Mouse (Mus musculus): ENCODE data around the gene Prap1. TPM values are rescaled to one million over a fixed set of nuclear protein-coding genes. Genes with fewer than 3 reads are reported as not detected.
"Not testable (repeated sequence)": the region's sequence is repeated elsewhere in the genome, so short reads cannot be mapped to it uniquely, and the experiment has no call there.

Gene Prap1
- polyA plus RNA-seq, 1 experiment from 2014 or later = not detected

DNA sequence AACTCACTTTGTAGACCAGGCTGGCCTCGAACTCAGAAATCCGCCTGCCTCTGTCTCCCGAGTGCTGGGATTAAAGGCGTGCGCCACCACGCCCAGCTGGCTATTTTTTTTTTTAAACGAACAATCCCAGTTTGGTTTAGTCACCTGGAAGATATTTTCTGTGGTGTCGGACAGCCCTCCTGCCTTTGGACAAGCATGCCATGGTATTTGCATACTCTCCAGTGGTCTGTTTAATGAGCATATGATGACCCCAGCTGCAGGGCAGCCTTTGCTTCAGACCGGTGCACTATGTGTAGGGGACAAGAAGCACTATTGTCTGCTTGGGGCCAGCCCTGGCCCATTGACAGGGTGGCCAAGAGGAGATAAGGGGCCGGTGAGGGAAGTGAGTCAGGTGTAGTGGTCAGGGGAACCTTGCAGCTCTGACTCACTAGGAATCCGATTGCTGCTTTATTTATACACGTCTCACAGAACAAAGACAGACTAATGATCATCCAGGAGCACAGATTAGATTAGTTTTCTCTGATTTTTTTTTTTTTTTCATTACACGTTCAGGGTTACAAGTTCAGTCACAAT, 28.2 kb downstream of the Prap1 start:
- no peak overlapping the region for H3K4me2 ChIP-seq
- H3K9me3 ChIP-seq (replicated peaks) = no peaks in the 10 kb centered on the region
- H3K9ac ChIP-seq = no peak overlapping the region
- H3K4me1 ChIP-seq = peaks cover 33% of the 10 kb centered on the region
- H3K27ac ChIP-seq = no peak overlapping the region
- no peaks in the 10 kb centered on the region for H3K27me3 ChIP-seq (replicated peaks)
- 52% methylated on average over 13 of the region's 13 CpGs for WGBS (ENCODE audit: insufficient replicate concordance)
- no peak for ATAC-seq
- H3K4me3 ChIP-seq = no peak overlapping the region
- no peaks in the 10 kb centered on the region for H3K36me3 ChIP-seq

DNA sequence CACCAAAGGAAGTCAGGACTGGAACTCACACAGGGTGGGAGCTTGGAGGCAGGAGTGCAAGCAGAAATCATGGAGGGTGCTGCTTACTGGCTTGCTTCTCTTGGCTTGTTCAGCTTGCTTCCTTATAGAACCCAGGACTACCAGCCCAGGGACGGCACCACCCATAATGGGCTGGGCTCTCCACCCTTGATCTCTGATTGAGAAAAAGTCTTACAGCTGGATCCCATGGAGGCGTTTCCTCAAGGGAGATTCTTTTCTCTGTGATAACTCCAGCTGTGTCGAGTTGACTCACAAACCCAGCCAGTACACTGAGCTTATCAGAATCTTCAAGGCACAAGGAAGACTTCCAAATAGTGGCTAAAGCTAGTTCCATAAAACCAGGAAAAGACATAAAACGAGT, 29.6 kb downstream of the Prap1 start:
- H3K4me2 ChIP-seq = no peak overlapping the region
- H3K27me3 ChIP-seq (replicated peaks) = no peaks in the 10 kb centered on the region
- no peak overlapping the region for H3K4me3 ChIP-seq
- no peak for ATAC-seq
- H3K4me1 ChIP-seq = peaks cover 31% of the 10 kb centered on the region
- no peak overlapping the region for H3K27ac ChIP-seq
- 18% methylated on average over 4 of the region's 4 CpGs for WGBS (ENCODE audit: insufficient replicate concordance)
- no peak overlapping the region for H3K9ac ChIP-seq
- H3K36me3 ChIP-seq = no peaks in the 10 kb centered on the region
- H3K9me3 ChIP-seq (replicated peaks) = no peaks in the 10 kb centered on the region

DNA sequence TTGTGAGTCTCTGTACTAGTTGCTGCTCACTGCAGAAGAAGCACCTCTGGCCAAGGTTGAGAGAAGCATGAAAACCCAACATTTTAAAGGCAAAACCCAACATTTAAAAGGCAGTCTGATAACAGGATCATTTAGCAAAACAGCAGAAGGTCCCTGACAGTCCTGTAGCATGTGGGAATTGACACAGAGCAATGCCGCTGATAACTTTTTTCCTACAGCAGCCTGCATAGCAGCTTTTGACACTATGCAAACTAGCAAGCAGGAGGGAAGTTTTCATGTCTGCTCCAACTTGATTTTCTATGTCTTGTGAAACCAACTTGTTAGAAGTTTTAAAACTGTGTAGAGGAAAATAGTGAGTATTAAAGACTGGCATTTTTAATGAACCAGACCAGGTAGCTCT, 31.2 kb downstream of the Prap1 start:
- Histone ChIP-seq H3K27me3 (replicated peaks) (no peaks in the 10 kb centered on the region), H3K4me1 (peaks cover 31% of the 10 kb centered on the region), H3K4me2 (no peak overlapping the region), H3K9me3 (replicated peaks) (no peaks in the 10 kb centered on the region), H3K4me3 (no peak overlapping the region), H3K27ac (no peak overlapping the region), H3K9ac (no peak overlapping the region), H3K36me3 (peaks cover 3% of the 10 kb centered on the region; the same call in 1 of the 2 replicates)
- 74% methylated on average over 1 of the region's 1 CpGs for WGBS (ENCODE audit: insufficient replicate concordance)
- ATAC-seq = no peak

DNA sequence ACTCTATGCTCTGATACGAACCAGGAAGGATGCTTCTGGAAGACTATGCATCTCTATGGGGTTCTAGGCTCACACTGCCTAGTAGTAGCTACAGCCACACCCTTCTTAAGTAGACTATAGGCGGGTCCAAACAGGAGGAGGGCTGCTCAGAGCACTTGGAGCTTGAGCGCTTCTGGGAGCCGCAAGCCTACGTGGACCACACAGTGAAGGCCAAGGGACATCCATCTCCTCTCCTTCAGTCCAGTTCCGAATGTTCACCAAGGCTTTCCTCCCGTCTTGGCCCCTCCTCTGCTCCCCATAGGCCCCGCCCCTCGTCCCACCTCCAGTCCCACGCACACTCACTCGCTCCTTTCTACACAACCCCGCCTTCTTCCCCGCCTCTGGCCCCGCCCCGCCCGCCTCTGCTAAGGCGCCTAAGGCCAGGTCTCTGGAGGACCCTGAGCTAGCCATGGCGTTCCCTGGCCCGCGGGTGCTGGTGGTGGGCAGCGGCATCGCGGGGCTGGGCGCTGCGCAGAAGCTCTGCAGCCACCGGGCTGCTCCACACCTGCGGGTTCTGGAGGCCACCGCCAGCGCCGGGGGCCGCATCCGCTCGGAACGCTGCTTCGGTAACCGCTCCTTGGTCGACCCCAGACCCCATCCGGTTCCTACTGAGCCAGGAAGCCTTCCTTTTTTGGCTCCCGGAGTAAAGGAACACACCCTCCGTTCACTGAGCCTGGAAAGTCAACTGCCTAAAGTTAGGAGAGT, 32.3 kb downstream of the Prap1 start:
- peak; percentile 99 for ATAC-seq
- Histone ChIP-seq H3K4me1 (peaks cover 31% of the 10 kb centered on the region), H3K27me3 (replicated peaks) (no peaks in the 10 kb centered on the region), H3K9ac (peak overlapping the region; percentile 80), H3K4me3 (peak overlapping the region; percentile 70), H3K4me2 (peak overlapping the region; percentile 82), H3K27ac (peak overlapping the region; percentile 12; the same call in 1 of the 2 replicates), H3K36me3 (peaks cover 14% of the 10 kb centered on the region), H3K9me3 (replicated peaks) (no peaks in the 10 kb centered on the region)
- 1% methylated on average over 40 of the region's 40 CpGs for WGBS (ENCODE audit: insufficient replicate concordance)

DNA sequence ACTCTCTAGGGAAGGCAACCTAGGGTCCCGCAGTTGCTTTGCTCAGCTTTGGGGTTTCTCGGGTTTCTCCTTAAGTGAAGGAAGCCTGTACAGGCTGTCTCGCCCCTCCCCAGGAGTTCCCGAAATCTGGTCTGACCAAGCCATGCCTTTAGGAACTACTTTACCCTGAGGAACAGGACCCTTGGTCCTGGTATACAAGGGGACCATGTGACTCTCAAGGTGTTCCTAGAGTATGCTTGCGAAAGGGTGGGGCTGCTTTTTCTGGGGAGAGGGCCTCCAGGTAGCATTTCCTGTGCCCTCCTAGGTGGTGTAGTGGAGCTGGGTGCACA, 32.8 kb downstream of the Prap1 start:
- 5% methylated on average over 5 of the region's 5 CpGs for WGBS (ENCODE audit: insufficient replicate concordance)
- Histone ChIP-seq H3K9me3 (replicated peaks) (no peaks in the 10 kb centered on the region), H3K9ac (peak overlapping the region; percentile 80), H3K36me3 (peaks cover 19% of the 10 kb centered on the region), H3K27me3 (replicated peaks) (no peaks in the 10 kb centered on the region), H3K27ac (0 out of 2 replicates have a peak overlapping the region, but pooled peaks have one; percentile 12), H3K4me1 (peaks cover 31% of the 10 kb centered on the region), H3K4me2 (peak overlapping the region; percentile 82), H3K4me3 (peak overlapping the region; percentile 70)
- ATAC-seq = peak; percentile 1; the same call in 1 of the 2 replicates

DNA sequence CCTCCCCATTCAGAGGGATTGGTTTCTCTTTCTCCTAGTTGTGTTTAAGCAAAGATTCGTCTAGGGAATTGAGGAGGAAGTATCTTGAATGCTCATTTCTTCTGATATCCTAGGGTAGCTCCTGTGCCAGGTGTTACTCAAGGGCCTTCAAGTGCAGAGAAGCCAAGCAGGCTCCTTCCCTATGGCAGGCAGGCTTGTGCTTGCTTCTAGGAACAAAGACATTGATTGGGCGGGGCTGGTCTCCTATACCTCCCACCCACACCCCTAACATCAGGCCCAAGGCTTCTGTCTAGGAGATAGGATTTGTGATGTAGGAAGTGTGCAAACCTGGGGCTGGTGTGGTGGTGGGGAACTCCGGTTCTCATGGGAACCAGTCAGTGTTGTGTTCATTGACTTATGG, 33.7 kb downstream of the Prap1 start:
- 64% methylated on average over 3 of the region's 3 CpGs for WGBS (ENCODE audit: insufficient replicate concordance)
- Histone ChIP-seq H3K9ac (no peak overlapping the region), H3K27me3 (replicated peaks) (no peaks in the 10 kb centered on the region), H3K9me3 (replicated peaks) (no peaks in the 10 kb centered on the region), H3K36me3 (peaks cover 20% of the 10 kb centered on the region), H3K4me2 (peak overlapping the region; percentile 40), H3K27ac (no peak overlapping the region), H3K4me3 (no peak overlapping the region), H3K4me1 (peaks cover 31% of the 10 kb centered on the region)
- ATAC-seq = no peak

DNA sequence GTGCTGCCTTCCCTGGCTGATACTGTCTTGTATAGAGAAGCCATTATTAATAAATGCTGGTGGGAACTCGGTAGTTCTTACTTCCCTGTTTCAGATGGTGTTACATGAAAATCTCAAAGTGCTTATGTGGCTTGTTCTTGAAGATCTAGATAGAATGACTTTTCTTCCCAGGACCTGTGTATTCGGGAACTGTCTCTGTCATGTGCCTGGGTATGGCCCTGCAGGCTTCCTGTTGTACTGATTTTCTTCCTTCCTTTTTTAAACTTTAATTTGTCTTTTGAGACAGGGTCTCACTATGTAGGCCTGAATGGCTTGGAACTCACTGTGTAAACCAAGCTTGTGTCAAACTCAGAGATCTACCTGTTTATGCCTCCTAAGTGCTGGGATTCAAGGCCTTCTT, 34.7 kb downstream of the Prap1 start:
- Histone ChIP-seq H3K36me3 (peaks cover 20% of the 10 kb centered on the region), H3K9ac (no peak overlapping the region), H3K9me3 (replicated peaks) (no peaks in the 10 kb centered on the region), H3K27me3 (replicated peaks) (no peaks in the 10 kb centered on the region), H3K4me2 (no peak overlapping the region), H3K27ac (no peak overlapping the region), H3K4me1 (peaks cover 25% of the 10 kb centered on the region), H3K4me3 (no peak overlapping the region)
- ATAC-seq = no peak
- WGBS (ENCODE audit: insufficient replicate concordance) = 43% methylated on average over 2 of the region's 2 CpGs

DNA sequence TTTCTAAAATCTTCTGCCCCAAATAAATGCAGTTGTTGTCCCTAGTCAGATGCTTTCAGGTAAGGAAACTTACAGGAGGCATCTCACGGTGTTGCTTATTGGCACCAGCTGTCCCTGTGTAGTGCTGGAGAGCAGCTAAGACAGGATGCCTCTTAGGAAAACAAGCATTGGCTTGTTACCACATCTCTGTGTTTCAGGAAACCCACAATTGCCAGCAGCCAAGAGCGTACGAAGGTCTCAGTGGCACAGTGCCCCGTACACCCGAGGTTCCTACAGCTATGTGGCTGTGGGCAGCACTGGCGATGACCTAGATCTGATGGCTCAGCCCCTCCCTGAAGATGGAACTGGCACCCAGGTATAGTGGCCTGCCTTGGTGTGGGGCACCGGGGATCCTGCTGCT, 39.0 kb downstream of the Prap1 start:
- not testable (repeated sequence) for H3K27me3 ChIP-seq (replicated peaks); H3K9me3 ChIP-seq (replicated peaks); H3K4me2 ChIP-seq; H3K9ac ChIP-seq; H3K27ac ChIP-seq; H3K4me3 ChIP-seq; H3K4me1 ChIP-seq; ATAC-seq
- peaks cover 20% of the 10 kb centered on the region for H3K36me3 ChIP-seq
- WGBS (ENCODE audit: insufficient replicate concordance) = 74% methylated on average over 7 of the region's 7 CpGs

DNA sequence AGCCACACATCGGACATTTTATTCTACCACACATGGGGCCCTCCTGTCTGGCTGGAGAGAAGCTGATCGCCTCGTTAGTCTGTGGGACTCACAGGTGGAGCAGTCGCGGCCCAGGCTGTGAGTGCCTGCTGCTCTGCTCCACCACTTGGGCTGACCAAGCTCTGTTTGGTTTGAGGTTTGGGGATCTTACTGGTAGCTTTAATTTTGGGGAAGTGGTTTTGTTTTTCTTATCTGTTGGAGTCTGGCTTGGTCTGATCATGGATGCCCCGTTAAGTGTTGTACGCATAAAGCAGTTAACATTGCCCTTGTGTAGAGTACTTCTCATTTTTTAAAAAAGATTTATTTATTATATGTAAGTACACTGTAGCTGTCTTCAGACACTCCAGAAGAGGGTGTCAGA, 40.8 kb downstream of the Prap1 start:
- H3K4me1 ChIP-seq = peaks cover 10% of the 10 kb centered on the region
- H3K4me2 ChIP-seq; H3K9me3 ChIP-seq (replicated peaks); ATAC-seq; H3K27me3 ChIP-seq (replicated peaks); H3K27ac ChIP-seq; H3K9ac ChIP-seq; H3K4me3 ChIP-seq: not testable (repeated sequence)
- peaks cover 20% of the 10 kb centered on the region for H3K36me3 ChIP-seq
- WGBS (ENCODE audit: insufficient replicate concordance) = 32% methylated on average over 7 of the region's 7 CpGs

DNA sequence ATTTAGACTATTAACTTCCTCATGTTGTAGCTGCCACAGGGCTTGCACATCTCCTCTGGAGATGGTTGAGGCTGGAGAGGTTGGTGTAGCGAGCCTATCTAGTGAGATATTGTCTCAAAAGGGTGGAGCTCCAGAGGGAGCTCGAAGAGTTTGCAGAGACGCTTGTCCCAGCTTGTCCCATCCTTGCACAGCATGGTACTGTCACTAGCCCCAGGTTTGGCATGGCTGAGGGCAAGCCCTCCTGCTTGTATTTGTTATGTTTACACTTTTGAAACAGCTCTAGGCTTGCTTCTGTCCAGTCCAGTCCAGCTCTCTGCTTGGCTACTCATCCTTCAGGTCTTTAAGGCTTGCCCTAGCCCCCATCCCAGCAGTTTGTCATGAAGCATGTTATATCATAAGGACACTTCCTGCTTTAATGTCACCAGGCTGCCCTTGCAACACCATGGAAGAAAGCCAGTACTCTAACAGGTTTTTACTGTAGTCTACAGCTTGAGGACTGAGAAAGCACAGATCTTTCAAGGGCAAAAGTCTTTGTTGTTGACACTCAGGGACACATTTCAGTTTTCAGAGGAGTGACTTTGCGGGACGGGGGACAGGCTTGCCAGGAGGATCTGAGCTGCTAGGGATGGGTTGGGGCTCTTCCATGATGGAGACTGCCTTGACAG, 42.0 kb downstream of the Prap1 start:
- ATAC-seq = no peak
- Histone ChIP-seq H3K36me3 (peaks cover 9% of the 10 kb centered on the region), H3K4me1 (peaks cover 10% of the 10 kb centered on the region), H3K27me3 (replicated peaks) (no peaks in the 10 kb centered on the region), H3K27ac (no peak overlapping the region), H3K4me3 (no peak overlapping the region), H3K9ac (no peak overlapping the region), H3K4me2 (no peak overlapping the region), H3K9me3 (replicated peaks) (no peaks in the 10 kb centered on the region)
- 65% methylated on average over 5 of the region's 5 CpGs for WGBS (ENCODE audit: insufficient replicate concordance)

DNA sequence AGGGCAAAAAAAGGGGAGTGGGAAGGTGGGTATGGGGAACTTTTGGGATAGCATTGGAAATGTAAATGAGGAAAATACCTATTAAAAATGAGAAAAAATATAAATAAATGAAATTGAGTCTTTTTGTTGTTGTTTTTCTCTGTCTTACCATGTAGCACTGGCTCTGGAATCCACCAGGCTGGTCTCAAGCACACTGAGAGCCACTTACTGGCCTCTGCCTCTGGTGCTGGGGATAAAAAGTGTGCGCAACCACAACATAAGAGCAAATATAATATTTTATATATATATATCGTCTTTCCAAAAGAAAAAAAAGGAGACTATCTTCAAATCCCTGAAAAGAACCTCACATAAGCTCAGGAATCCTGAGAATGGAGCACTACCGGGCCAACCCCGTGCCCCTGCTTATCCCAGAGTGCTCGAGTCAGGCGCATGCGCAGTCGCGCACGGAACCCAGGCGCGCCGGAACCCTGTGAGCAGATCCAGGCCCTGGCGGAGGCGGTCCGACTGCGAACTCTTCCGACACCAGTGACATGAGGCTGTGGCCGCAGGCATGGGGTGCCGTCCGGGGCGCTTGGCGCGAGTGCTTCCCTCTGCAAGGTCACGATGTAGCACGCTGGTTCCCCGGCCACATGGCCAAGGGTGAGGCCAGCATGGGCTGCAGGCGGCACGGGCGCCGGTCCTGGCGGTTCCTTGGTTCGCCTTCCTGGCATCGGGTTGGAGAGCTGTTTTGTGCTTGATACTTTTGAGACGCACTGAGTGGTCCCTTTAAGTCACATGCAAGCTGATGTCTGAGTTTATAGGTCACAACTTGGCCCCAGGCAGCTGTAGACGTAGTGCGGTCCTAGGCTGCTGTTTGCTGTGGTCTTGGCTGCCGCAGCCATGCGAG, 44.2 kb downstream of the Prap1 start, which contains the start of gene Mtg1:
Gene Mtg1 (plus strand): TSS at position 430 of the 886 bp plus-strand sequence.
- Histone ChIP-seq H3K9me3 (replicated peaks) (no peaks in the 10 kb centered on the region), H3K4me2 (peak within 1 kb of the TSS; percentile 90), H3K27ac (peak within 1 kb of the TSS; percentile 80), H3K27me3 (replicated peaks) (no peaks in the 10 kb centered on the region), H3K36me3 (no peaks in the 10 kb centered on the region), H3K4me1 (peaks cover 14% of the 10 kb centered on the region), H3K4me3 (peak within 1 kb of the TSS; percentile 85), H3K9ac (peak within 1 kb of the TSS; percentile 83)
- 2% methylated on average over 39 of the region's 39 CpGs for WGBS (ENCODE audit: insufficient replicate concordance)
- peak; percentile 98 for ATAC-seq

DNA sequence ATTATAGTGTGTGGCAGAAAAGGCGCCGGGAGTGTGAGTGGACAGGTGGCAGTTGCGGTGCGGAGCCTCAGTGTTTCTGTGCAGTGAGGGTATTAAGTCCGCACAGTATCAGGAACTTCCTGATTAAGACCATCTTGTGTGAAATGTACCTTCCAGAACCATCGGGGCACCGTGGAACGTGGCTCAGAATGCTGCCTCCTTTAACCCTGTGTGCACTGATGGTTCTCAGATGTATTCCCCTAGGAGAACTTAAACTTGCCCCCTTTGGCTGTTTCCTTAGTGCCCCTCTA, 44.8 kb downstream of the Prap1 start:
- H3K36me3 ChIP-seq = no peaks in the 10 kb centered on the region
- peak overlapping the region; percentile 85 for H3K4me3 ChIP-seq
- peak overlapping the region; percentile 83 for H3K9ac ChIP-seq
- peak overlapping the region; percentile 90 for H3K4me2 ChIP-seq
- no peaks in the 10 kb centered on the region for H3K9me3 ChIP-seq (replicated peaks)
- H3K27ac ChIP-seq = peak overlapping the region; percentile 80
- 0% methylated on average over 8 of the region's 8 CpGs for WGBS (ENCODE audit: insufficient replicate concordance)
- no peaks in the 10 kb centered on the region for H3K27me3 ChIP-seq (replicated peaks)
- no peak for ATAC-seq
- peaks cover 14% of the 10 kb centered on the region for H3K4me1 ChIP-seq
